Mouse (Mus musculus): ENCODE data around the gene Tdrd6.

Tdrd6 gene

DNA sequence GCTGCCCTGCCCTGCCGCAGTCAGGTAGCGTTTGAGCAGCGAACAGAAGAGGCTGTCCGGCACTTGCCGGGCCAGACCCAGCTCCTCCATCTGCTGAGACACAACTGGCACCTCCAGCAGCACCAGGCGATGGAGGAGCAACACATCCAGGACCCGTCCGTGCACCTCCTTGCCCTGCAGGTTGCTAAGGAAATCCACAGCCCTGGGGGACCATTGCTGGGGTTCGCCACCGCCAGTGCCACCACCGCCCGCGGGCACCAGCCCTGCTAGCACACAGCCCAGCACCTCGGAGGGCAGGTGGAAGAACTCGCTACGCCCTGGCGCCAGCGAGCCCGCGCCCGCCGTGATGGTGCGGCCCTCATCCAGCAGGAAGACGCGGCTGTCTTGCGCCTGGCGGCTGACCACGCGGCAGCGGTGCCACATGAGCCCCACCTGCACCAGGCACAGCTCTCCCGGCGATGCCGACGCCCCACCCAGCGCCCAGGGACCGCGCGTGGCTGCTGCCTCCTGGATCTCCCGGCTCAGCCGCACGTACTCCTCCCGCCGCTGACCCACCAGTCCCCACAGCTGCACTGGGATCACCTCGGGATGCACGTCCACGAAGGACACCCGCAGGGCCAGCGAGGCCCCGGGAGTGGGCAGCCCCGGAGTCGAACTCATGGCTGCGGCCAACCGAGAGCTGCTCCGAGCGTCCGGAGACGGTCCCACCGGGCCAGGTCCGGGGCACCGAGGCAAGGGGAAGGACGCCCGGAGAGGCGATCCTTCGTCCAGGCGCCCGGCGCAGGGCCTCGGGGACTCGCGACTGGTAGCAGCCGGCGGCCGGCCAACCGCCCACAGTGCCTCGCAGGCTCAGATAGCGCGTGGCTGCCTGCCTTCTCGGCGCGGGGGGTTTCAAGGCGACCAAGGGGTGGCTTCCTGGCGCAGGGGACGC is at the start of gene Tdrd6:
Gene Tdrd6 (minus strand): TSS at position 804 of the 931 bp plus-strand sequence.
- no peak for DNase-seq (ENCODE audit: low spot score in 2 of 2)

DNA sequence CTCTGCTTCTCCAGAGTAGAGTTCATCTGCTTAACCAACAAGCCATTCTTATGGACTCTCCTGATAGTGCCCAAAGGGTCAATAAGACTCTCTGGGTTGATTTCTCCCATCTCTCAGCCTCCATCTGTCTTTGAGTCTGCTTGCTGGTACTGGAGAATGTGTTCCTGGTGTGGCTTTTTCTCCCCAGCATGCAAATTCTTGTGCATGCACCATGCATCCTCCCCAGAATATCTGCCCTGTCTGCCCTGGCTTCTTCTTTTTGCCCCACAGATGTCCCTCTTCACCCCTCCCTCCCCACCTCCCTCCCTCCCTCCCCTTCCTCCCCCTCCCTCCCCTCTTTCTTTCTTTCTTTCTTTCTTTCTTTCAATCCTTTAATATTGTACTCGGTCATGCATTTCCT is 47.2 kb upstream of the Tdrd6 start:
- DNase-seq (ENCODE audit: low spot score in 2 of 2) = no peak

DNA sequence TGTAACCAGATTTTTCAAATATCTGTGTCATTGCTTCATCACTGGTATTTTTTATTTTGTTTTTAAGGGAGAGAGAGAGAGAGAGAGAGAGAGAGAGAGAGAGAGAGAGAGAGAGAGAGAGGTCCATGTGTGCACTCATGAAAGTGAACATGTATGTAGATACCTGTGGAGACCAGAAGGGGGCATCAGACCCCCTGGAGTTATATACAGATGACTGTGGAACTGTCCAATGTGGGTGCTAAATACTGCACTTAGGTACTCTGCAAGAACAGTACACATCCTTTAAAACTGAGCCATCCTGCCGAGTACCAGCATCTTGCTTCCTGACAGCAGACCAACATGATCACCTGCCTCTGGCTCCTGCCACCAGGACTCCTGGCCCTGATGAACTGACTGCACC is 46.1 kb upstream of the Tdrd6 start:
- DNase-seq (ENCODE audit: low spot score in 2 of 2) = no peak

DNA sequence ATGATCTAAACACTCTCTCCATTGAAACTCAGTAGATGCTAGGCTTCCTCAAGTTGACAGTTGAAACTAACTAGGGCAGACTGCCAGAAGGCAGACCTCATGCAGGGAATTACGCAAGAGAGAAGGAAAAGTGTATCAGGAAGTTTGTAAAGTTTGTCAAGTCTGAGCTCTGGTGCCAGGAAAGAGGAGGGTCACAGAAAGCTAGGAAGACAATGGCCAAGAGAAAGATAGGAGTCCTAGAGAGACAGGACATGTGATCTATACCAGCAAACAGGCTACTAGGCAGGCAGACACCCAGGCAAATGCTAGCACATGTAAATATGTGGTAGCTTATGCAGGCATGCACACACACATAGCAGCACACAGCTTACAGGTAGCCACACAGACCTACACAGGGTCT is 45.1 kb upstream of the Tdrd6 start:
- DNase-seq (ENCODE audit: low spot score in 2 of 2) = no peak

- DNase-seq (ENCODE audit: low spot score in 2 of 2) = no peak
Measured at GRCm38 (mm10) chr17:43671907-43672306, 41.8 kb upstream of the Tdrd6 start.

DNA sequence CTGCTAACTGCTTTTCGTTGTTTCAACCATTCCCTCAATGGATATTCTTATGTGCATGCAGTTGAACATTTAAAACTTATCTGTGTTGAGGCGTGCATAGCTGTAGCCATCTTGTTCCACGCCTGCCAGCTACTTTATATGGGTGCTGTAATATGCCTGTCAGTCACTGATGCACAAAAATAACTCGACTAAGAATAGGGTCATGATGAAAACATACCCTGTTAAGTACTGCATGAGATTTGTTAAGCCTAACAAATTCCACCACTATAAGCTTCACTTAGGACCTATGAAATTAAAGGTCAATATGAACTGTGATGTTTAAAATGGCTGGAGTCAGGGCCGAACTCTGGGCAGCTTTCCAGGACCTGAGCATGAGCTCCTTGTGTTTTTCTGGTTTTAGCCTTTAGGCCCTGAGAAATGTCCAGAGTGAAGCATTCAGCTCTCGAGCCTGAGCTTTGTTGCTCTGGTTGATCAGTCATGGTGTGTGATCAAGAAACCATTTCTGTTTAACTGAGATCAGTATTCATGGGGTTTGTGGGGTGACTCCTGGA is 39.1 kb upstream of the Tdrd6 start:
- no peak for DNase-seq (ENCODE audit: low spot score in 2 of 2)

DNA sequence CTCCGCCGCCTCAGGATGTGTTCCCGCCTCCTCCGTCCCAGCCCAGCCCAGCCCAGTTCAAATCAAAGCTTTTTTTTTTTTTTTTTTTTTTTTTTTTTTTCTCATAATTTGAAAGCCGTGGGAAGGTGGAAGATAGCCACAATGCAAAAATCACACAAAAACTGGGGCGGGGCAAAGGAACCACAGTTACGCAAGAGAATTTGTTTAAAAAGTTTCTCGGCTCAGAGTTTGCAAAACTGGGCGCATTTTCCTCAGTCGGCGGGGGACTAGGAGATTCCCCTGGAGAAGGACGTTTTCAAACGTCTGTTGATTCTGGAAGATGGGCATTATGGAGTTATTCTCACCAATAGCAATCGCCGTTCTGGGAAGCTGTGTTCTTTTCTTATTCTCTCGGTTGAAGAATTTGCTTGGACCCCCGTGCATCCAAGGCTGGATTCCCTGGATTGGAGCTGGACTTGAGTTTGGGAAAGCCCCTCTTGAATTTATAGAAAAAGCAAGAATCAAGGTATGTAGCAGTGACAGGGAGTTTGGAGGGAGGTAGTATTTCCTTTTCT is 37.3 kb upstream of the Tdrd6 start, which contains the start of gene Cyp39a1:
Gene Cyp39a1 (plus strand): TSS at position 136 of the 554 bp plus-strand sequence.
- DNase-seq (ENCODE audit: low spot score in 2 of 2) = no peak

- peak; percentile 64 to 77 for DNase-seq (ENCODE audit: low spot score in 2 of 2)
Measured at GRCm38 (mm10) chr17:43666576-43667289, 36.6 kb upstream of the Tdrd6 start, which contains the start of gene Slc25a27. Gene Slc25a27, minus strand, starts transcription at chr17:43667214.

DNA sequence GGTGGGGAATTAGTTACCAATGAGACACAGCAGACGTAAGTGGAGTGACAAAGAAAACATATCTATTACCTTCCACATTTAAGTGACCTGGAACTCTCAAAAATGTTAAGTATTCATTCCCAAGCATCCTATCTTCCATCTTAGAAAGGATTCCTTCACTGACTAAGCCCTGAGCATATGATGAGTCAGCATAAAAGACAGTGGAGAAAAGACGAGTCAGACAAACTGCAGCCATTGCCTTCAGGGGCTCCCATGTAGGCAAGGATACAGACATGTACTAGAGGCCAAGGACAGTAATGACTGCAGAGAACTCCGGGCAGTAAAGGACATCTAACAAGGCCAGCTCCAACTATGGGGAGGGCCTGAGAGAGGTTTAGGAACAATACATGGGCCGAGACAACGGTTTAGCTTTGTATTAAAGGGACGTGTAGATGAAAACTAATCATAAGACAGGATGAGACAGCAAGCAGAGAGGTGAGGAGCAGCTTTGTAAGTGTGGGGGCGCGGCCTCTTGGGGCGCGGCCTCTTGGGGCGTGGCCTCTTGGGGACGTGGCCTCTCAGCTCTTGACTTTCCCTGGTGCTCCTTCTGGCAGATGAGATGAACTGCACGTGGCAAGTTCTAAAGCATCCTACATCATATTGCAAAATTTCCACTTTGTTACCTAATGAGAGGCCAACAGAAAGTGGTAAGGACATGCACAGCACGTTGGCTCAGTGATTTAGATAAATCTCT is 21.4 kb upstream of the Tdrd6 start:
- no peak for DNase-seq (ENCODE audit: low spot score in 2 of 2)

GRCm38 (mm10) chr17:43649641-43650436 is 19.7 kb upstream of the Tdrd6 start:
- DNase-seq (ENCODE audit: low spot score in 2 of 2) = no peak

- DNase-seq (ENCODE audit: low spot score in 2 of 2) = no peak
Measured at GRCm38 (mm10) chr17:43646925-43647324, 16.8 kb upstream of the Tdrd6 start.

DNA sequence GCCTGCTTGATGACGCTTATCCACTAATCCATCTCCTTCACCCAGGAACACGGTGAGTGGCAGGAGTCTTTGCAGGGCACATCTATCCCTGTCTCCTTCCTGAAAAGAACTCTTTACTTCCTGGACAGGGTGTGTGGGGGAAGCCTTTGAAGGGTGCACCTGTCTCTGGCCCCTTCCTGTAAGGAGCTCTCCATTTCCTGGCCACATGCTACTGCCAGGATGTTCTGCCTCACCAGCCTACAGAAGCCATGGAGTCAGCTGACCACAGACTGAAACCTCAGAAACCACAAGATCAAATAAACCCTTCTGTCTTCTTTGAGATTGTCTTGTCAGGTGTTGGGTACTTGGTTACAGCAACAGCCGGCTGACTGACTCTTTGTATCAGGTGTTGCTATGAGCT is 15.0 kb upstream of the Tdrd6 start:
- no peak for DNase-seq (ENCODE audit: low spot score in 2 of 2)

DNA sequence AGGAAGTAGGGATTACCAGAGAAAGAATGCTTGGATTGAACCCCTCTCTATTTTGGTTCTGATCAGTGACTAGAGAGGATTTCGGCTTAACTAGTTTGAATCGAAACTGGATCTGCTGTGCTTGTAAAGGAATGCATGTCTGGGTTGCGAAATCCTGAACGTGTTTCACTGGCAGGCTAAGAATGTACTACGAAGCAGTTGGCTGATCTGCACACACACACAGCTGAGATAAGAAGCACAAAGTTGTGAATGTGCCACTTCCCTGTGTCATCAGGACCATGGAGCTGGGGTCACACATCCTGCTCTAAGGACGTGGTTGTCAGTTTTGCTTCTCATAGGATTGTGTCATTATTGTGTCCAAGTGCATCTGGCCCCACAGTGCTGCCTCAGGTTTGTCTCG is 14.3 kb upstream of the Tdrd6 start:
- DNase-seq (ENCODE audit: low spot score in 2 of 2) = no peak

DNA sequence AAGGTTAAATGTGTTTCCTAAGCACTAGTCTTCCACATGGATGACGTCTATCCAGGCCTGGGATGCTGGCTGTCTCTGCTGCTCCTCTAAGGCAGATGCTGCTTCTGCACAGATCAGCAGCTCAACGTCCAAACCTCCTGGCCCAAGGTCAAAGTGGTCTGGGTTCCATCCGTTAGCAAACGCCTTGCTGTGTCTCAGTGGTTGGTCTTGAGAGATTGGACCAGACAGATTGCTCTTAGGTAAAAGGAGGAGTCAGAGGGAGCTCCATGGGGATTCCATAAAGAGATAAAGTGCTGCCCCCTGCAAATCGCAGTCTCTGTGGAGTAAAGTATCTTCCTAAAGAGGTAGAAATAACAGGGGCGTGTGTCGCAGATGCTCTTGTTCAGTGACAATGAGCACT is 13.1 kb upstream of the Tdrd6 start:
- no peak for DNase-seq (ENCODE audit: low spot score in 2 of 2)

DNA sequence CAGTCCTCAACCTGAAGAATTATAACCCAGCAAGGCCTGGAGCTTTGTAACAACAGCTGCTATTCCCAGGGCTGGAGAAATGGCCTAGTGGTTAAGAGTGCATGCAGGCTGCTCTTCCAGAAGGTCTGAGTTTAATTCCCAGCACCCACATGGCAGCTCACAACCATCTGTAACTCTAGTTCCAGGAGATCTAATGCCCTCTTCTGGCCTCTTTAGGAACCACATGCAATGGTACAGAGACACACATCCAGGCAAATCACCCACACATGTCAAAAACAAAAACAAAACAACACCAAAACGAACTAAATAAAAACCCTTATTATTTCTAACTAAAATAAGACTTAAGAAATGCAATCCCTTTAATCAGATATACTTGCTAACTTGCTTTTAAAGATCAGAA is 10.7 kb upstream of the Tdrd6 start:
- no peak for DNase-seq (ENCODE audit: low spot score in 2 of 2)

GRCm38 (mm10) chr17:43637146-43637545 is 7.0 kb upstream of the Tdrd6 start:
- DNase-seq (ENCODE audit: low spot score in 2 of 2) = no peak

- no peak for DNase-seq (ENCODE audit: low spot score in 2 of 2)
Measured at GRCm38 (mm10) chr17:43630427-43630760, 295 bp upstream of the Tdrd6 start.

DNA sequence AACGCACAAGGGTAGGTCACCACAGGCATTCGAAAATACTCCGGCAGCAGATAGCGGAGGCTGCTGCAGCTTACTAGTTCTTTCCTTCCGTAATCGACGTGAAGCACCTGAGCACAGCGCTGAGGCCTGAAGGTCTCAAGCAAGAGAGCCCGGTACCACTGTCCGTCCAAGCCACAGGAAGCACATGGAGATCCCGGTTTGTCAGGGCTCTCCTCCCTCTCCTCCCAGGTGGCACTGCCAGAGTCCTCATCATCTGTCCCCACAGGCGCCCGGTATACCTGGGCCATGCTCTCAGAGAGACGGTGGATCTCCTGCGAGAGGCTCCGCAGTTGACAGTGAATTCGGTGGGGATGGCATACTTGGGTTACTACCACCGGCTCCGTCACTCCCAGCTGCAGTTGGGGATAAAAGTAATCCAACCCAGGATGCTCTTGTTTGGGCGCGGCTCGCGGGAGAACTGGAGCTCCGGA is 1.0 kb downstream of the Tdrd6 start:
- no peak for DNase-seq (ENCODE audit: low spot score in 2 of 2)

DNA sequence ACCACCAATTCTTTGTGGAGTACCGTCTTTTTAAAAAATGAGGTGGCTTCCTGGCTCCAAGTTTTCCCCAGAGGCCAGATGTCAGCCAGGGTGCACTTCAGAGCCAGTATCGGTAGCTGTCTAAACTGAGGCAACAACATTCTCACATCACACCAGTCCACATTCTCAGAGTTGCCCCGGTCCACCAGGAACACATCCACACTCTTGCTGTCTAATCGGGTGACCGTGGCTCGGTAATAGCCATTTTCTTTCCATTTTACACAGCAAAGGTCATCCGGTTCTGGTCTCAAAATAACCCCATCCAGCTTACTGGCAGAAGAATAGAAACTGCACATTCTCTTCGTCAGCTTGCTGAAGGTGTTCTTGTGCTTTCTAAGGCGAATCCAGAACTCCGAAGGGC is 1.9 kb downstream of the Tdrd6 start:
- DNase-seq (ENCODE audit: low spot score in 2 of 2) = no peak

DNA sequence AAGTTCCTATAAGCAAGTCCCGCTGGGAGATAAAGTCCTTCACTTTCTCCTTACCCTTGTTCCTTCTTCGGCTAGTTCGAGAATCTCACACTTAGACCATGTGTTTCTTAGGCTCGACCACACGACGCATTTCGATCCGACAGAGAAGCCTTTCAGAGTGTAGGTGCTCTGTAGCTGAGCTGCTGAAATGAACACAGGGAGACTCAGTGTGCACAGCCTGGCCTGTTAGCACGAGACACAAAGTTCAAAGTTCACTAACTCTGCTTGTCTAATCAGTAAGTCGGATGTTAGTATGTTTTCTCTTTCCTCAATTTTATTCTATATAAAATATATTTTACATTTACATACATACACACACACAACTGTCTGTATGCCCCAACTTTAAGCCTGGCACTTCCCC is 8.0 kb downstream of the Tdrd6 start:
- DNase-seq (ENCODE audit: low spot score in 2 of 2) = no peak

DNA sequence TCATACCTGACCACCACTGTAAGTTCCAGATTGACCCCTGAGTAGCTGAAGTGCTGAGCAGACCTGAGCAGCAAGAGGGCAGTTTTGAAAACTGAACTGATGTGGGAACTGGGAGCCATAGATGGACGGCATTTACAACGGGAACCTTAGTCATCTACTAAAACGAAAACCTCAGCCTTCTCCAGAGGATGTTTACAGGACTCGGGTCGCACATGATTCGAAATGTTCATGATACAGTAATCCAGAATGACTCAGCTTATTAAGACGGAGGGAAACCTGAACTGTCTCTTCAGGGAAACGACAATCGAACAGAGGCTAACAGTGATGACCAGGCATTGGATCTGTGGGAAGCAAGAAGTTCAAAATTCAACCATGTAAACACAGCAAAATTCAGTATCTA is 10.9 kb downstream of the Tdrd6 start:
- DNase-seq (ENCODE audit: low spot score in 2 of 2) = no peak
